Mouse (Mus musculus): ENCODE data around the gene Zwilch.
"Not testable (repeated sequence)": the region's sequence is repeated elsewhere in the genome, so short reads cannot be mapped to it uniquely, and the experiment has no call there.

Zwilch gene

GRCm38 (mm10) chr9:64178610-64178973, 5.7 kb upstream of the Zwilch start:
- no peak for DNase-seq

- no peak for DNase-seq
Observed at GRCm38 (mm10) chr9:64175378-64175777, 2.5 kb upstream of the Zwilch start.

GRCm38 (mm10) chr9:64174766-64175165, 1.9 kb upstream of the Zwilch start:
- DNase-seq: no peak

GRCm38 (mm10) chr9:64174341-64174740, 1.4 kb upstream of the Zwilch start:
- no peak for DNase-seq

- no peak for DNase-seq
Observed at GRCm38 (mm10) chr9:64173666-64174220, 839 bp upstream of the Zwilch start.

GRCm38 (mm10) chr9:64172145-64172815, 624 bp downstream of the Zwilch start:
- DNase-seq: no peak

GRCm38 (mm10) chr9:64169967-64170366, 2.9 kb downstream of the Zwilch start:
- not testable (repeated sequence) for DNase-seq

- DNase-seq: no peak
Observed at GRCm38 (mm10) chr9:64160471-64160870, 12.4 kb downstream of the Zwilch start.

- no peak for DNase-seq
Observed at GRCm38 (mm10) chr9:64156641-64157040, 16.3 kb downstream of the Zwilch start.

- no peak for DNase-seq
Observed at GRCm38 (mm10) chr9:64139879-64140278, 33.0 kb downstream of the Zwilch start.

GRCm38 (mm10) chr9:64138896-64139295, 34.0 kb downstream of the Zwilch start:
- peak; percentile 37 to 63 for DNase-seq

GRCm38 (mm10) chr9:64131623-64132022, 41.3 kb downstream of the Zwilch start:
- DNase-seq: no peak

- no peak for DNase-seq
Observed at GRCm38 (mm10) chr9:64126121-64126520, 46.8 kb downstream of the Zwilch start.

- no peak for DNase-seq
Observed at GRCm38 (mm10) chr9:64125307-64125706, 47.6 kb downstream of the Zwilch start.

GRCm38 (mm10) chr9:64124846-64125245, 48.1 kb downstream of the Zwilch start:
- not testable (repeated sequence) for DNase-seq

- no peak for DNase-seq
Observed at GRCm38 (mm10) chr9:64122601-64123000, 50.3 kb downstream of the Zwilch start.

- no peak for DNase-seq
Observed at GRCm38 (mm10) chr9:64120584-64121277, 52.2 kb downstream of the Zwilch start.

- peak; percentile 18 to 28 for DNase-seq
Observed at GRCm38 (mm10) chr9:64119898-64120297, 53.0 kb downstream of the Zwilch start.

- DNase-seq: peak in 1 of 2 experiments; percentile 4
Observed at GRCm38 (mm10) chr9:64116876-64117275, 56.0 kb downstream of the Zwilch start, which contains the start of gene Lctl. Gene Lctl, plus strand, starts transcription at chr9:64117147.

- DNase-seq: no peak
Observed at GRCm38 (mm10) chr9:64115756-64116155, 57.1 kb downstream of the Zwilch start.

GRCm38 (mm10) chr9:64114646-64115045, 58.3 kb downstream of the Zwilch start:
- no peak for DNase-seq

- DNase-seq: no peak
Observed at GRCm38 (mm10) chr9:64110502-64110901, 62.4 kb downstream of the Zwilch start.

- DNase-seq: no peak
Observed at GRCm38 (mm10) chr9:64105301-64105700, 67.6 kb downstream of the Zwilch start.

- peak; percentile 43 to 46 for DNase-seq
Observed at GRCm38 (mm10) chr9:64100442-64100841, 72.5 kb downstream of the Zwilch start.

Measured in cerebellum, adult 18-20 months (tissue).